Mouse (Mus musculus): Measurements from ENCODE around the gene Gm5129.

DNA sequence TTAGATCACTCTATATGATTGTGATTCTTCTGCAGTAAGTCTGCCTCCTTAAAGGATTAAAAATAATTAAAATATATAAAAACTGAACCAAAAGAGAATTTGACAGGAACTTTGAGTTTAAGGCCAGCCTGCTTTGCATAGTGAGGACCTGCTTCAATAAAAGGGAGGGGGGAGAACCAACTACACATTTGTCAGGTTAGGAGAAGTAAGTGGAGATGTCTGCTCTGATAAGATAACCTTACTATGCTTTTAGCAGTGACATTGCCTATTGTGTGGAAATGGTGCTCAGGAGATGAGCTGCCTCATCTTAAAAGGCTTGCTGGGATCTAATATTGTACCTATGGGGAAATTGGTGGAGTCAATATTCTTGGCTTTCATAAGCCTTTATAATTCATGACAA lies 17.2 kb upstream of the Gm5129 start:
- TF ChIP-seq CTCF (conservative IDR thresholded peaks at IDR 0.05; ENCODE audit: insufficient read depth, insufficient read length, low read depth, low read length) (no peak), POLR2A (IDR thresholded peaks at IDR 0.05; ENCODE audit: low read depth, low read length) (no peak)
